Comparison of ENCODE assay signal across 10 mouse cellular contexts in genomic region chr11:19351243-19351787, GRCm38 (mm10).
DNase-seq lines count a peak whose midpoint lies in the region; ATAC-seq lines count a peak whose summit lies in the region.
"Had no signal": no experiment of that assay in that cellular context is flagged by ENCODE, and none has a peak within 500 bp of the region (broad histone marks: within the 10 kb centered on the region; RNA-seq: fewer than 3 reads in every experiment).

No protein-coding gene starts in this region.

- peaks cover 11% of the 10 kb centered on the region for H3K4me1 ChIP-seq in hindbrain, embryonic 15.5 days (replicated peaks)
- H3K4me1 ChIP-seq in midbrain, embryonic 16.5 days (ENCODE audit: control insufficient read depth, insufficient read depth, low read length): peaks cover 6% of the 10 kb centered on the region

- H3K9me3 ChIP-seq in hindbrain, embryonic 15.5 days: no peaks in the 10 kb centered on the region
- H3K9me3 ChIP-seq in midbrain, embryonic 16.5 days (replicated peaks; ENCODE audit: control insufficient read depth, low read length, poor library complexity, severe bottlenecking): no peaks in the 10 kb centered on the region

- H3K27ac ChIP-seq in hindbrain, embryonic 15.5 days (replicated peaks): no peak overlapping the region; the same call in 1 of the 2 replicates
- H3K27ac ChIP-seq in midbrain, embryonic 16.5 days (ENCODE audit: low read length): peak overlapping the region; percentile 26; the same call in 1 of the 2 replicates

- 10% methylated on average over 7 of the region's 7 CpGs for WGBS in hindbrain, embryonic 15.5 days
- 20% methylated on average over 7 of the region's 7 CpGs for WGBS in midbrain, embryonic 16.5 days

- ATAC-seq in hindbrain, embryonic 15.5 days (ENCODE audit: low FRiP score, low read depth): 0 out of 2 replicates have a peak, but pooled peaks have one; percentile 52
- ATAC-seq in midbrain, embryonic 16.5 days: peak; percentile 56

- peak overlapping the region; percentile 42 for H3K4me2 ChIP-seq in hindbrain, embryonic 15.5 days
- H3K4me2 ChIP-seq in midbrain, embryonic 16.5 days (ENCODE audit: low read length): peak overlapping the region; percentile 24

- H3K9ac ChIP-seq in hindbrain, embryonic 15.5 days: no peak overlapping the region
- H3K9ac ChIP-seq in midbrain, embryonic 16.5 days (ENCODE audit: low read depth, low read length): no peak overlapping the region

- peak; percentile 3 for DNase-seq in brain, embryonic 18.5 days (ENCODE audit: low read depth, low spot score)
- peak; percentile 46 for DNase-seq in embryo, embryonic 10.5 days (ENCODE audit: low spot score)
- DNase-seq in B cell, adult 2 months: no peak
- DNase-seq in adrenal gland, postnatal 36 days: no peak
- DNase-seq in MN1 (ENCODE audit: low spot score): no peak
- DNase-seq in frontal cortex, adult 2 months (ENCODE audit: extremely low spot score in 1 of 2, low spot score in 1 of 2): no peak
- DNase-seq: lung, postnatal 14 days; thymus, postnatal 36 days had no signal

- H3K36me3 ChIP-seq in hindbrain, embryonic 15.5 days: no peaks in the 10 kb centered on the region
- H3K36me3 ChIP-seq in midbrain, embryonic 16.5 days (ENCODE audit: control insufficient read depth, insufficient read depth, low read length): no peaks in the 10 kb centered on the region

- H3K27me3 ChIP-seq in hindbrain, embryonic 15.5 days: no peaks in the 10 kb centered on the region
- no peaks in the 10 kb centered on the region for H3K27me3 ChIP-seq in midbrain, embryonic 16.5 days (ENCODE audit: control insufficient read depth, insufficient read depth, low read depth, low read length)

- peak overlapping the region; percentile 15 for H3K4me3 ChIP-seq in hindbrain, embryonic 15.5 days
- H3K4me3 ChIP-seq in midbrain, embryonic 16.5 days (ENCODE audit: low read depth, low read length): peak overlapping the region; percentile 4; the same call in 1 of the 2 replicates

Comparison
In these comparisons a context has a peak if more than half of its experiments do, and no peak if none do; other contexts are left out.
1. DNase-seq: peak in brain, embryonic 18.5 days (single experiment) and embryo, embryonic 10.5 days (single experiment); none in B cell, adult 2 months (0 of 2), adrenal gland, postnatal 36 days (0 of 2), MN1 (single experiment) and frontal cortex, adult 2 months (0 of 2).